Mouse (Mus musculus) hindlimb bud, embryonic 11.5 days (tissue): ENCODE data around the gene Gm525.
"Not testable (repeated sequence)": the region's sequence is repeated elsewhere in the genome, so short reads cannot be mapped to it uniquely, and the experiment has no call there.

Experiments used
- DNase-seq: peaks from one replicate; pipeline ENCODE4 v3.0.0-alpha.2; 2012; ENCODE audit warnings: low read depth, low spot score; ENCODE audit errors: extremely low spot score

Gm525 gene

GRCm38 (mm10) chr11:89095306-89095705, 21.7 kb downstream of the Gm525 start:
- DNase-seq, result no peak

- not testable (repeated sequence) for DNase-seq
Observed at GRCm38 (mm10) chr11:89097292-89097691, 23.7 kb downstream of the Gm525 start.

- no peak for DNase-seq
Observed at GRCm38 (mm10) chr11:89098083-89098835, 24.6 kb downstream of the Gm525 start.

GRCm38 (mm10) chr11:89098930-89099329, 25.3 kb downstream of the Gm525 start:
- no peak for DNase-seq

GRCm38 (mm10) chr11:89100403-89100802, 26.8 kb downstream of the Gm525 start:
- DNase-seq, result peak; percentile 22

GRCm38 (mm10) chr11:89100826-89101321, 27.2 kb downstream of the Gm525 start:
- no peak for DNase-seq

GRCm38 (mm10) chr11:89103166-89103565, 29.5 kb downstream of the Gm525 start:
- no peak for DNase-seq

- no peak for DNase-seq
Observed at GRCm38 (mm10) chr11:89105211-89105610, 31.6 kb downstream of the Gm525 start.

- no peak for DNase-seq
Observed at GRCm38 (mm10) chr11:89105823-89106222, 32.2 kb downstream of the Gm525 start.

GRCm38 (mm10) chr11:89107180-89107807, 33.7 kb downstream of the Gm525 start:
- DNase-seq, result no peak

- no peak for DNase-seq
Observed at GRCm38 (mm10) chr11:89124411-89124810, 50.8 kb downstream of the Gm525 start.

GRCm38 (mm10) chr11:89130856-89131255, 57.2 kb downstream of the Gm525 start:
- no peak for DNase-seq

- DNase-seq, result no peak
Observed at GRCm38 (mm10) chr11:89132406-89132805, 58.8 kb downstream of the Gm525 start.

- no peak for DNase-seq
Observed at GRCm38 (mm10) chr11:89134211-89134610, 60.6 kb downstream of the Gm525 start.

- DNase-seq, result no peak
Observed at GRCm38 (mm10) chr11:89137915-89138314, 64.3 kb downstream of the Gm525 start.
